Comparison of ENCODE assay signal across 26 mouse cellular contexts in the genomic region with DNA sequence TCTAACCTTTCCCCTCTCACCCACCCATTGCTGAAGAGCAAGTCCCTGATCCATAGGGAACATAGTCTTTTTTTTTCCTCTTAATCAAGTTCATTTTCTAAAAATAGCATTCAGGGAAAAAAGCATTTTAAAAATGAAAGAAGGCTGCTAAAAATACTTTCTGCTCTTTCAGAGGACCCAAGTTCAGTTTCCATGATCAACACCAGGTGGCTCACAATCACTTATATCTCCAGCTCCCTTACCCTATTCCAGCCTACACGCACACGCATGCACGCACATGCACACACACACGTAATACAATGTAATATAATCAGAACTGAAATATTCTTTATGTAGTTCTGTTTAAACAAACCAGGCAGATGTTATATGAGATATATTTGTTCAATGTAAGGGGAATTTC.
"Had no signal": no experiment of that assay in that cellular context is flagged by ENCODE, and none has a peak within 500 bp of the region (broad histone marks: within the 10 kb centered on the region; RNA-seq: fewer than 3 reads in every experiment).

No protein-coding gene starts in this region.

- DNase-seq: gastrocnemius, adult 2 months; gastrocnemius, postnatal 10 days; gastrocnemius, postnatal 25 days; heart, adult 18-20 months; heart, postnatal 10 days; heart, postnatal 4 days; kidney, adult 18-20 months; kidney, adult 8-10 months; kidney, postnatal 10 days; kidney, postnatal 25 days; kidney, postnatal 4 days; liver; liver, embryonic 13.5 days had no signal

- H3K36me3 ChIP-seq: heart, embryonic 10.5 days; heart, embryonic 12.5 days; hindbrain, embryonic 10.5 days; hindbrain, embryonic 12.5 days; intestine, embryonic 15.5 days; limb, embryonic 10.5 days; limb, embryonic 12.5 days; liver, embryonic 13.5 days; liver, embryonic 15.5 days had no signal

- H3K4me1 ChIP-seq: heart, embryonic 10.5 days; heart, embryonic 12.5 days; hindbrain, embryonic 12.5 days; intestine, embryonic 15.5 days; limb, embryonic 10.5 days; limb, embryonic 12.5 days; liver, embryonic 13.5 days; liver, embryonic 15.5 days had no signal

- H3K4me2 ChIP-seq: heart, embryonic 12.5 days; hindbrain, embryonic 12.5 days; hindbrain, embryonic 14.5 days; intestine, embryonic 15.5 days; limb, embryonic 12.5 days; liver, embryonic 11.5 days; liver, embryonic 13.5 days; liver, embryonic 15.5 days had no signal

- H3K9ac ChIP-seq: heart, embryonic 12.5 days; hindbrain, embryonic 12.5 days; hindbrain, embryonic 14.5 days; intestine, embryonic 15.5 days; limb, embryonic 12.5 days; liver, embryonic 13.5 days; liver, embryonic 15.5 days had no signal

- H3K27me3 ChIP-seq: heart, embryonic 12.5 days; hindbrain, embryonic 12.5 days; intestine, embryonic 15.5 days; limb, embryonic 12.5 days; liver, embryonic 13.5 days; liver, embryonic 15.5 days had no signal

- ATAC-seq: inflammation-experienced regulatory T-cells, adult 6 months; intestine, embryonic 15.5 days; intestine, postnatal 0 days had no signal

- H3K27ac ChIP-seq: gastrocnemius, adult 2 months; heart, embryonic 10.5 days; hindbrain, embryonic 10.5 days; hindbrain, embryonic 12.5 days; hindbrain, embryonic 14.5 days; intestine, embryonic 15.5 days; left cerebral cortex, adult 2 months; limb, embryonic 10.5 days; limb, embryonic 12.5 days; liver, embryonic 13.5 days; liver, embryonic 15.5 days had no signal

- H3K9me3 ChIP-seq: heart, embryonic 10.5 days; heart, embryonic 12.5 days; hindbrain, embryonic 10.5 days; hindbrain, embryonic 12.5 days; intestine, embryonic 15.5 days; limb, embryonic 10.5 days; liver, embryonic 13.5 days; liver, embryonic 15.5 days had no signal

- H3K4me3 ChIP-seq: gastrocnemius, adult 2 months; heart, embryonic 10.5 days; heart, embryonic 12.5 days; hindbrain, embryonic 10.5 days; hindbrain, embryonic 12.5 days; intestine, embryonic 15.5 days; left cerebral cortex, adult 2 months; limb, embryonic 10.5 days; limb, embryonic 12.5 days; liver, embryonic 13.5 days; liver, embryonic 15.5 days had no signal
